Mouse (Mus musculus) neural tube, embryonic 12.5 days (tissue): ENCODE data around the gene Abhd16a. TPM values are rescaled to one million over a fixed set of nuclear protein-coding genes. Genes with fewer than 3 reads are reported as not detected.
A peak's percentile ranks its signal among the peaks of the same experiment; 100 is the strongest.

Source experiments
- ATAC-seq: fragments of 200-750 bp; cut with Nextera tagmentation; 2 replicates; pipeline ENCODE4 v1.8.0; 2017; ENCODE audit warnings: low read depth, mild to moderate bottlenecking, moderate TSS enrichment, moderate library complexity; ENCODE audit not compliant: low FRiP score
- H3K27ac ChIP-seq: fragments of 300-500 bp; sonication (generic); 2 replicates; pipeline ENCODE4 v1.5.1; 2016
- H3K27me3 ChIP-seq: fragments of 300-500 bp; sonication (generic); replicated peaks from 2 replicates; pipeline ENCODE4 v1.6.1; 2016; ENCODE audit warnings: mild to moderate bottlenecking
- H3K36me3 ChIP-seq: fragments of 300-500 bp; sonication (generic); 2 replicates; pipeline ENCODE4 v1.6.1; 2016; ENCODE audit warnings: mild to moderate bottlenecking
- H3K4me1 ChIP-seq: fragments of 300-500 bp; sonication (generic); 2 replicates; pipeline ENCODE4 v1.6.1; 2016
- H3K4me2 ChIP-seq: fragments of 300-500 bp; sonication (generic); replicated peaks from 2 replicates; pipeline ENCODE4 v1.6.1; 2016; ENCODE audit warnings: mild to moderate bottlenecking
- H3K4me3 ChIP-seq: fragments of 300-500 bp; sonication (generic); 2 replicates; pipeline ENCODE4 v1.5.1; 2016
- H3K9ac ChIP-seq: fragments of 300-500 bp; sonication (generic); 2 replicates; pipeline ENCODE4 v1.6.1; 2016; ENCODE audit warnings: mild to moderate bottlenecking
- H3K9me3 ChIP-seq: fragments of 300-500 bp; sonication (generic); 2 replicates; pipeline ENCODE4 v1.6.1; 2016; ENCODE audit warnings: mild to moderate bottlenecking
- WGBS: fragments of 180-500 bp; shearing (Covaris S2); methylation state at CpG from one replicate; pipeline ENCODE4 v1.1.7; 2016; 5-methylcytosine and 5-hydroxymethylcytosine counted together
- polyA plus RNA-seq: library from polyadenylated mRNA; unstranded; fragments of >200 nt; fragmentation: Nextera tagmentation; extraction: Ambion mirVana; gene quantifications from 2 replicates; pipeline ENCODE4 v1.2.1, GENCODE M21; 2016

Abhd16a gene
- polyA plus RNA-seq, 1 experiment from 2014 or later: 83.6 TPM

- peaks cover 26% of the 10 kb centered on the region for H3K27me3 ChIP-seq
Measured at GRCm38 (mm10) chr17:35063466-35063865, 25.6 kb upstream of the Abhd16a start.

DNA sequence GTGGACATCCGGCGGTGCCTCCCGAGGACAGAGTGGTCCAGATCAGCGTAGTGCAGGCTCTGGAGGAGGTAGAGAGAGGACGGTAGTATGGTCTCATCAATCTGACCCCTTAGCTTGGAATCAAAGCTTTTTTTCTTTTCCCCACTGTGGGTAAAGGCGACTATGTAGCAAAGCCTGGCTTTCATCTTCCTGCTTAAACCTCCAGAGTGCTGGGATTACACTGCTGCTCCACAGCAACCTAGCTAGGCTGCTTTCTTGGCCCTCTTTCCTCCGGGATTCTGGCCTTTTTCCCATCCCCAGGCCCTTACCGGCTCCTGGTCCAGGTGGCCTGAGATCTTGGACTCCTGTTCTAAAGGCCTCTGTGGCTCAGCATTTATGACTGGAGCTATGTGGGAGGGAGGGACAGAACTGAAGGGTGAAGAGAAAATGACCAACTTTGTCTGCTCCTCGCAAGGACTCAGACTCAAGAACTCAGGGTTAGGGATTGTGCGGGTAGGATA is 24.6 kb upstream of the Abhd16a start:
- peaks cover 31% of the 10 kb centered on the region for H3K4me1 ChIP-seq
- ATAC-seq: no peak
- H3K9ac ChIP-seq: no peak overlapping the region
- H3K36me3 ChIP-seq: peaks cover 27% of the 10 kb centered on the region
- peak overlapping the region; percentile 61 for H3K4me2 ChIP-seq
- 32% methylated on average over 10 of the region's 10 CpGs for WGBS
- H3K27ac ChIP-seq: no peak overlapping the region
- H3K9me3 ChIP-seq: no peaks in the 10 kb centered on the region
- H3K4me3 ChIP-seq: peak overlapping the region; percentile 26; the same call in 1 of the 2 replicates
- H3K27me3 ChIP-seq: peaks cover 26% of the 10 kb centered on the region

More at GRCm38 (mm10) chr17:35063466-35063865, 25.6 kb upstream of the Abhd16a start:
- H3K36me3 ChIP-seq: peaks cover 27% of the 10 kb centered on the region
- no peak overlapping the region for H3K27ac ChIP-seq
- no peak overlapping the region for H3K4me3 ChIP-seq
- no peak overlapping the region for H3K9ac ChIP-seq
- peaks cover 34% of the 10 kb centered on the region for H3K4me1 ChIP-seq
- H3K9me3 ChIP-seq: no peaks in the 10 kb centered on the region
- no peak for ATAC-seq
- H3K4me2 ChIP-seq: no peak overlapping the region
- WGBS: 82% methylated on average over 3 of the region's 3 CpGs

DNA sequence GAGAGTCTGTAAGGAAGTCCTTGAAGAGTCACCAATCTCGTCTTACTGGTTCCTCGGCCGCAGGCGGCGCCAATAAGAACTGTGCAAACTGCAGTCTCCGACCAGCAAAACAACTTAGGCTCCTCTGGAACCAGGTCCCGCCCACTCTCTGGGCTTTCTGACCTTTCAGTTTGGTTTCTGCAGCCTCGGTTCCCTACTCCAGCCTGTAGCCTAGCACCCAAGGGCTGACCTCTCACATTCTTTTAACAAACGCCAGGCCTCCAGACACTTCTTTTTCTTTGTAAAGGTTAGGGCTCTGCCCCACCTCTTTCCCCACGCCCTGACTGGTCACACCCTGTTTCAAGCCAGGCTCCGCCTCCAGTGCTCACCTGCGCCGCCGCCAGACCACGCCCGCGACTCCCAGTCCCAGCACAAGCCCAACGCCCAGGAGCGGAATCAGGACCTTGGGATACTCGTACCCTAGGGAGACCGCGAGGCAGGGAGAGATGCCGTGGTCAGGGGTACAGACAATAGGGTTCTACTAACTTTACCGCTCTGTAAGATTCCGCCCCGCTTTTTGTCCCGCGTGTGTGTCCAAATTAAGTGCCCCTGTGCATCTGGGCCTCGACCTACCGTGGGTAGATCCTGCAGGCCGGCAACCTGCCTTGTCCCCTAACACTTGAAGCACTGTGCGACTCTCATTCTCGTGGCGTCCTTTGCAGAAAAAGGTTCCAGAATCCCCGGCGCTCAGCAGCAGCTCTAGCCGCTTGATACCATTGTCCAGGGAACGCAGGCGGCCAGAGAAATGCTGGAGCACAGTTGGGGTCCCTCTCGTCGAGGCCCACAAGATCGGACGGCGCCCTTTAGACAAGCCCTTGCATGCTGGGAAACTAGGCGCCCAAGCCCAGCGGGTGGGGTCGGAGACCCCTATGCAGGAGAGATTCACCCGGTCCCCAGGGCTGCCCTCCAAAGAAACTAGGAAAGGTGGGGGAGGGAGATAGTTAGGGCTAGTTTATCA is 23.8 kb upstream of the Abhd16a start, which contains the start of gene Ly6g6c:
Gene Ly6g6c (plus strand): TSS at position 438 of the 997 bp plus-strand sequence.
- no peak for ATAC-seq
- 2% methylated on average over 48 of the region's 48 CpGs for WGBS

GRCm38 (mm10) chr17:35066084-35066483 is 23.0 kb upstream of the Abhd16a start, which contains the start of gene Mpig6b:
Mpig6b (minus strand) TSS chr17:35066184.
- Histone ChIP-seq H3K4me3 (peak within 1 kb of the TSS; percentile 26), H3K27me3 (peaks cover 26% of the 10 kb centered on the region), H3K9ac (peak within 1 kb of the TSS; percentile 40; the same call in 1 of the 2 replicates), H3K9me3 (no peaks in the 10 kb centered on the region), H3K27ac (no peak within 1 kb of the TSS), H3K4me1 (peaks cover 16% of the 10 kb centered on the region), H3K36me3 (peaks cover 21% of the 10 kb centered on the region), H3K4me2 (peak within 1 kb of the TSS; percentile 61)
- ATAC-seq: no peak
- WGBS: 49% methylated on average over 10 of the region's 10 CpGs

More for the DNA sequence above, 23.8 kb upstream of the Abhd16a start, which contains the start of gene Ly6g6c:
- Histone ChIP-seq H3K4me1 (peaks cover 24% of the 10 kb centered on the region), H3K4me3 (peak within 1 kb of the TSS; percentile 26), H3K36me3 (peaks cover 27% of the 10 kb centered on the region), H3K9me3 (no peaks in the 10 kb centered on the region), H3K27me3 (peaks cover 26% of the 10 kb centered on the region), H3K4me2 (peak within 1 kb of the TSS; percentile 61), H3K9ac (peak within 1 kb of the TSS; percentile 40; the same call in 1 of the 2 replicates), H3K27ac (no peak within 1 kb of the TSS)

GRCm38 (mm10) chr17:35068213-35068914 is 20.7 kb upstream of the Abhd16a start:
- WGBS: 87% methylated on average over 17 of the region's 17 CpGs
- ATAC-seq: no peak

GRCm38 (mm10) chr17:35070556-35071229 is 18.4 kb upstream of the Abhd16a start:
- ATAC-seq: no peak
- H3K27ac ChIP-seq: no peak overlapping the region
- no peak overlapping the region for H3K9ac ChIP-seq
- no peaks in the 10 kb centered on the region for H3K36me3 ChIP-seq
- WGBS: 58% methylated on average over 6 of the region's 6 CpGs
- no peaks in the 10 kb centered on the region for H3K9me3 ChIP-seq
- H3K4me2 ChIP-seq: no peak overlapping the region
- H3K4me1 ChIP-seq: peaks cover 2% of the 10 kb centered on the region; the same call in 1 of the 2 replicates
- no peak overlapping the region for H3K4me3 ChIP-seq
- H3K27me3 ChIP-seq: peaks cover 16% of the 10 kb centered on the region

More at GRCm38 (mm10) chr17:35068213-35068914, 20.7 kb upstream of the Abhd16a start:
- H3K9me3 ChIP-seq: no peaks in the 10 kb centered on the region
- peaks cover 16% of the 10 kb centered on the region for H3K4me1 ChIP-seq
- H3K27ac ChIP-seq: no peak overlapping the region
- no peak overlapping the region for H3K9ac ChIP-seq
- peaks cover 26% of the 10 kb centered on the region for H3K27me3 ChIP-seq
- no peak overlapping the region for H3K4me3 ChIP-seq
- no peak overlapping the region for H3K4me2 ChIP-seq
- peaks cover 1% of the 10 kb centered on the region; the same call in 1 of the 2 replicates for H3K36me3 ChIP-seq

- H3K9ac ChIP-seq: no peak overlapping the region
- H3K4me1 ChIP-seq: 0 out of 2 replicates have a peak, but pooled peaks cover 1% of the 10 kb centered on the region
- WGBS: 74% methylated on average over 9 of the region's 9 CpGs
- ATAC-seq: no peak
- no peak overlapping the region for H3K4me2 ChIP-seq
- H3K27me3 ChIP-seq: peaks cover 11% of the 10 kb centered on the region
- H3K9me3 ChIP-seq: no peaks in the 10 kb centered on the region
- no peaks in the 10 kb centered on the region for H3K36me3 ChIP-seq
- no peak overlapping the region for H3K4me3 ChIP-seq
- no peak overlapping the region for H3K27ac ChIP-seq
Measured at GRCm38 (mm10) chr17:35071454-35071853, 17.6 kb upstream of the Abhd16a start.

GRCm38 (mm10) chr17:35074097-35074496 is 15.0 kb upstream of the Abhd16a start:
- H3K9ac ChIP-seq: no peak overlapping the region
- ATAC-seq: no peak

GRCm38 (mm10) chr17:35076507-35077176 is 12.4 kb upstream of the Abhd16a start, which contains the start of gene Ly6g6e:
Ly6g6e (plus strand) TSS chr17:35076902.
- H3K27me3 ChIP-seq: 0 out of 2 replicates have a peak, but pooled peaks cover 2% of the 10 kb centered on the region
- H3K4me1 ChIP-seq: peaks cover 18% of the 10 kb centered on the region
- H3K4me3 ChIP-seq: peak within 1 kb of the TSS; percentile 7; the same call in 1 of the 2 replicates
- no peaks in the 10 kb centered on the region for H3K36me3 ChIP-seq
- 26% methylated on average over 10 of the region's 10 CpGs for WGBS
- no peak within 1 kb of the TSS for H3K27ac ChIP-seq
- no peaks in the 10 kb centered on the region for H3K9me3 ChIP-seq
- H3K4me2 ChIP-seq: peak within 1 kb of the TSS; percentile 54
- peak within 1 kb of the TSS; percentile 45 for H3K9ac ChIP-seq
- no peak for ATAC-seq

More at GRCm38 (mm10) chr17:35074097-35074496, 15.0 kb upstream of the Abhd16a start:
- WGBS: 44% methylated on average over 17 of the region's 17 CpGs
- Histone ChIP-seq H3K4me3 (no peak overlapping the region), H3K36me3 (no peaks in the 10 kb centered on the region), H3K4me2 (no peak overlapping the region), H3K27ac (no peak overlapping the region), H3K4me1 (peaks cover 18% of the 10 kb centered on the region), H3K9me3 (no peaks in the 10 kb centered on the region), H3K27me3 (0 out of 2 replicates have a peak, but pooled peaks cover 2% of the 10 kb centered on the region)

DNA sequence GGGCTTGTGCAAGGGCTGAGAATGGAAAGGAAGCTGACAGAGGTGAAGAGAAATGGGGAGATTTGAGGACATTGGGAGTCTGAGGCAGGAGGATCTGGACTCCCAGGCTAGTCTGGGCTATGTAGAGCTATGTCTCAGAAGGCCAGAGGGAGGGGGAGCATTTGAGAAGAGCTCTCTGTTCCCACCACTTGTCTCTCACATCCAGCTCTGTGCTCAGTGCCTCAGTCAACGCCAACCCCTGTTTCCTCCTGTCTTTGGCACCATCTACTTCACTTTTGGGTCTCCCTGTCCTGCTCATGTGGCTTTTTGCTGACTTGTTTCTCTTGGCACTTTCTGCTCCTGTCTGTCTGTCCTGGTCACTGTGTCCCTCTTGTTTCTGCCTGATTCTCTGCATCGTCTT is 11.8 kb upstream of the Abhd16a start:
- no peak for ATAC-seq
- WGBS: 23% methylated on average over 2 of the region's 2 CpGs
- peak overlapping the region; percentile 7; the same call in 1 of the 2 replicates for H3K4me3 ChIP-seq

More for the DNA sequence above, 11.8 kb upstream of the Abhd16a start:
- peak overlapping the region; percentile 54 for H3K4me2 ChIP-seq
- H3K27ac ChIP-seq: no peak overlapping the region
- H3K9me3 ChIP-seq: no peaks in the 10 kb centered on the region
- no peaks in the 10 kb centered on the region for H3K36me3 ChIP-seq
- peak overlapping the region; percentile 45 for H3K9ac ChIP-seq
- 0 out of 2 replicates have a peak, but pooled peaks cover 2% of the 10 kb centered on the region for H3K27me3 ChIP-seq
- peaks cover 18% of the 10 kb centered on the region for H3K4me1 ChIP-seq
